Mouse (Mus musculus) left cerebral cortex, postnatal 10 days (tissue): ENCODE measurements at regions not wholly inside any gene's neighbourhood (a gene's known extent, or its start where the extent isn't known, plus 50 kb on each side); places are given as distances from the start of the nearest gene placed in this dataset.

Source experiments
- DNase-seq, 2 experiments: peaks; one replicate each; pipeline ENCODE4 v3.0.0; 2021 to 2022; ENCODE audit warnings: low spot score in 2 of 2, mixed read lengths in 1 of 2; ENCODE audit errors: extremely low spot score in 1 of 2
- intact Hi-C: fragments of 180-260 bp; cut with DNase I; formaldehyde crosslinking; loops from one replicate; pipeline ENCODE4 v1.15.1; 2025

GRCm38 (mm10) chr13:59895754-59896153 lies 72.8 kb upstream of the Tut7 start:
- intact Hi-C loops, result no loop called here

DNA sequence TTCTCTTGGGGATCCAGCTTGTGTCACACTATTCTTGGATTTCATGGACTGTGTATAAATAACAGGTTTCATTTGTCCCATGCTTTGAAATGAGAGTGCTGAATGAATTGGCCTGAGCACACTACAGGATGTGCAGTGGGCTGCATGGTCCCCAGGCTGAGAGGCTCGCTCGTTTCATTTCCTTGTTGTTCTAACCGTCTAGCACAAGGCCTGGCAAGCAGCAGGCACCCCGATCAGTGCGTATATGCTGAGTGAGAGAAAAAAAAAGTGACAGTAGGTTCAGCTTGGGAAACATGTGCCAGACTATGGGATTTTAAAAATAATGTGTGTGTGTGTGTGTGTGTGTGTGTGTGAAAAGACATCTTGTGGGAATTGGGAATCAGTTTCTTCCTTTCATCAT lies 71.1 kb upstream of the Tut7 start:
- intact Hi-C loops, result no loop called here
- no peak for DNase-seq

More at GRCm38 (mm10) chr13:59895754-59896153, 72.8 kb upstream of the Tut7 start:
- no peak for DNase-seq

DNA sequence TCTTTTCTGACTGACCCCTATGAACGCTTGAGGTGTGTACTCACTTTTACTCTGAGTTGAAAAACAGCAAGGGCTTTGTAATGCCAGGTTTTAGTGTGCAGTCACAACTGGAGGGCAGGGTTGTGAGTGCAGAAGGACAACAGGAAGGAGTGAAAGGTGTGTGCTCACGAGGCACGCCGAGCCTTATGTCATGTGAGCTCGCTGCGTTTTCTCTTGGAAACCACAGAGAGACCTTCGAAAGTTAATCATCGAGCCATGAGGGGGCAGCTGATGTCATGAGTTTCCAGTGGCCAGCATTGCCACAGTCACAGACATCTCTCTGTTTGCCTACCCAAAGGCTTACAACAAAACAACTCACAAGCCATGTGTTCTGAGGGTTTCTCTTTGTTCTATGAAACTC lies 70.0 kb upstream of the Tut7 start:
- DNase-seq, result no peak
- intact Hi-C loops, result no loop called here

DNA sequence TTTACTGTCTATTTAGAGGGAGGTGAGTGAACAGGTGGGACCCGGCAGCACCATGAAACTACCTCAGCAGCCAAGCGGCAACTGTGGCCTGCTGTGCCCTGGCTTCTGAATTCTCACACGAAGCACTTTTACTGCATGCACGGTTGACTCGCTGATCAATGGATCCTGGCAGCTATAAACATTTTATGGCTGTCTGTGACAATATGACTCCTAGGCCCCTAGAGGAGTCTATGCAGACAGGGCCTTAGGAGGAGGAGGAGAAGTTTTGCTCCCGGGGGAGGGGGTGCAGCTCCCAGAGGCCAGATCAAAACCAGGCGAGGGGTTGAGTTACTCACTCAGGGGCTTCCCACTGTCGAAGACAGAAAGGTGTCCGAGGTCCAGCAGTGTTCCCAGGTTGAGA lies 69.4 kb upstream of the Tut7 start:
- no peak for DNase-seq
- intact Hi-C loops, result no loop called here

- no peak for DNase-seq
- intact Hi-C loops, result no loop called here
Observed at GRCm38 (mm10) chr13:59891737-59892136, 68.8 kb upstream of the Tut7 start.

DNA sequence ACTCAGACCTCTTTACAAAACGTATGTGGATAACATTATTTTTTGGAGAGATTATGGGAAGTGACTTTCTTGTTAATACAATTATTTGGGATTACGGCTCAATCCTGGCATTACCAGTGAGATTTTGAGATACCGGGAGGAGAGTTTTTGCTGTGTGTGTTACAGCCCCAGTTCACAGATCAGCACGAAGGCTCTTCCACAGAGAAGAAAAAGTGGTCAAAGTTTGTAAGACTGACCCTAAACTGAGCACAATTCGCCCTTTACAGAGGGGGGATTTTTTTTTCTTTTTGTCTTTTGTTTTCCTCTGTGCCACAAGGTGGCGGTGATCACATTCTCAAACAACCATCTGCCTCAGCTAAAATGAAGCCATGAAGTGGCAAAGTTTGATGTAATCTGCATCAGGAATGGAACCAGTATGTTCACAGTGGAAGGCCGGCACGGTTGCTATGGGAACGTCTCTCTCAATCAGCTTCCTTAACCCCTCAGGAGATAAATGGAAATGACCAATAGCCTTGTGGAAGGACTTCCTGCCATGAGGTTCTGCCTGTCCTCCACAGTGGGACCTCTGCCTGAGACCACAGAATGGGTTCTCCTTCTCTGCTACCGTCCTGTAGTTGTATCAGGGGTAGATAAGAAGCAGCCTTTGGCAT lies 66.6 kb upstream of the Tut7 start:
- peak; percentile 71 to 73 for DNase-seq
- intact Hi-C loops, result loop anchor here (5.0 kb wide), 3 partner anchors 288 to 578 kb away; partner anchors contain the start of gene Gas1

GRCm38 (mm10) chr13:59888038-59889016 lies 65.4 kb upstream of the Tut7 start:
- intact Hi-C loops, result loop anchor here (5.0 kb wide), 3 partner anchors 289 to 579 kb away; partner anchors contain the start of gene Gas1
- DNase-seq, result no peak

GRCm38 (mm10) chr13:59887306-59887705 lies 64.4 kb upstream of the Tut7 start:
- no peak for DNase-seq
- intact Hi-C loops, result loop anchor here (5.0 kb wide), 3 partner anchors 290 to 580 kb away; partner anchors contain the start of gene Gas1

DNA sequence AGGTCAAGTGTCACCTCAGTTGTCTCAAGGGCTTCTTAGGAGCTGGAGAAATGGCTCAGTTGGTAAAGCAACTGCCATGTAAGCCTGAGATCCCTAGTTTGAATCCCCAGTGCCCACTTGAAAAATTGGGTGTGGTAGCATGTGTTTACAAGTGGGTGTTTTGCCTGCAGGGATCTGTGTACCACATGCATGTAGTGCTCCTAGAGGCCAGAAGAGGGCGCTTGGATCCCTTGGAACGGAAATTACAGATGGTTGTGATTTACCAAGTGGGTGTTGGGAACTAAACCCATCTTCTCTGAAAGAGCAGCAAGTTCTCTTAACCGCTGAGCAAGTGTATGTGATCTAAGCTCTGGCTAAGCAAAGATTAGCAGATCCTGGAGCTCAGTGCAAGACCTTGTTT lies 63.6 kb upstream of the Tut7 start:
- intact Hi-C loops, result loop anchor here (5.0 kb wide), 3 partner anchors 291 to 581 kb away; partner anchors contain the start of gene Gas1
- no peak for DNase-seq

DNA sequence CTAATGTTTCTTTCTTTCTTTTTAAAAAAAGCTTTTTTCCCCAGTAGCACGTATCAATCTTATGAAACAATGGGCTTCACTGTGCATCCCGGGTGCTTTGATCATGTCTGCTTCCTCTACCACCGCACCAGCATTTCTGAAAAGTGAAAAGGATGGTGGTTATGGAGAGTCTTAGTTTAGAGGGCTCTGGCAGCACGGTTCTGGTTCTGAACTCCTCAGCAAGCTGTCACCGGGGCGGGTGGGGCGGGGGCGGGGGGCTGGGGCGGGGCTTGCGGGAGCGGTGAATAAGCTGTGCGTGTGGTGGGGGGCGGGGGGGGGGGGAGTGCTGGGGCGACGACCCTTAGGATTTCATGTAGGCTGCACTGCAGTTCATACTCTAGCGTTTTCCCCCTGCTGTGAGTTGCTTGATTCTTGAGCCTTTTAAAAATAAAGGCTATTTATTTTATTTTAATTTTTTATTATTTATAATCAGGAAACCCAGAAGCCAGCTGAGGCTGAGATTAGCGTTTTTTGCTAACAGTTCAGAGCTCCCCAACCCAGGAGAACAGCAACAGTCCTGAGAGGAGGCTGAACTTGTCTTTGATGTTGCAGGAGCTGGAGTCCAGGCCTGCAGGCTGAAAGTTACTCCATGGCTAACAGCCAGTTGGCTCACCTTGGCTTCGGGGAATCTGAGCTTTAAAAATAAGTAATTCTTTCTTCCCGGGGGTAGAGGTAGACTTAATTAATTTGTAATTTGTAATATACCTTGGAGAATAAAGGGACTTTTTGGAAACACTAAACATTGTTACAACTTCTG lies 59.2 kb upstream of the Tut7 start:
- DNase-seq, result no peak
- intact Hi-C loops, result no loop called here

DNA sequence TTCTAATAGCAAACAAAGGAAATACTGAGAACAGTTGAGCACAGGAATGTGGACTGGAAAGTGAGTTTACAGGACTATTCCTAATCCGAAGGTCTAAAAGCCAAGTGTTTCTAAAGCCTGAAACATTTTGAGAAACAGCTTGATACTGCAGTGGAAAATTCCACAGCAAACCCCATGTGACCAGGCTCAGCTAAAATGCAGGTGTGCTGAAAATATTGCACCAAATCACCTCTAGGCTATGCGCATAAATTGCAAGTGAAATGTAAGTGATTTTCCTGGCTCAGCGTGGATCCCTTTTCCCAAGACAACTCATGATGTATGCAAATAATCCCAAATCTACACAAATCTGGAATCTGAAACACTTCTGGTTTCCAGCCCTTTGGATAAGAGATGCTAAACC lies 57.1 kb upstream of the Tut7 start:
- intact Hi-C loops, result no loop called here
- no peak for DNase-seq

DNA sequence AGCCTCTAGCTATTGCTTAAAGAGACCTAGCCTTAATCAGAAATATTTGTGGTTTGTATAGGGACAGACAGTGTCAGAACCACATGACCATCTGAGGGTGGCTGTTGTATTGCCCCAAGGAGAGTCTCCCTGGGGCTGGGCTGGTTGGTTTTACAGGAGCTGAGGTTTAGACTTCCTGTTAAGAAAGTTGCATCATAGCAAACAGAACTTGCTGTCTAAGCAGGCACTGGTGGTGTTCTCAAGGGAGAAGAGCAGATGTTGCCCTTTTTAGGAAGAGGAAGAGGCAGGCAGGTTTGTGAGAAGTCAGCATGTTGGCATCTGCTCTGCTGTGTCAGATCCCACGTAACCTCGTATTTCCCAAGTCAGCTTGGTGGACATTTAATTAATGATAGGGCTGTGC lies 52.7 kb upstream of the Tut7 start:
- intact Hi-C loops, result no loop called here
- no peak for DNase-seq

- intact Hi-C loops, result no loop called here
- no peak for DNase-seq
Observed at GRCm38 (mm10) chr13:59874137-59874931, 51.4 kb upstream of the Tut7 start.
